Mouse (Mus musculus) left cerebral cortex, adult 6 months (tissue): ENCODE measurements around the gene Epyc. TPM values are rescaled to one million over a fixed set of nuclear protein-coding genes. Genes with fewer than 3 reads are reported as not detected.

Experiments used
- long read RNA-seq, 2 experiments: library from polyadenylated mRNA; unstranded; transcript quantifications; one replicate each; pipeline ENCODE4 v2.0.0; 2019 to 2020
- polyA plus RNA-seq: library from polyadenylated mRNA; unstranded; fragments of <200 nt; fragmentation: Nextera tagmentation; gene quantifications from 2 replicates; pipeline ENCODE4 v1.2.3, GENCODE M21; 2021

The Epyc gene
- 0.33 and 0.69 TPM in 2 replicates for polyA plus RNA-seq
- long read RNA-seq, experiment 1 = 0 reads
- long read RNA-seq, experiment 2 = 0 reads

DNA sequence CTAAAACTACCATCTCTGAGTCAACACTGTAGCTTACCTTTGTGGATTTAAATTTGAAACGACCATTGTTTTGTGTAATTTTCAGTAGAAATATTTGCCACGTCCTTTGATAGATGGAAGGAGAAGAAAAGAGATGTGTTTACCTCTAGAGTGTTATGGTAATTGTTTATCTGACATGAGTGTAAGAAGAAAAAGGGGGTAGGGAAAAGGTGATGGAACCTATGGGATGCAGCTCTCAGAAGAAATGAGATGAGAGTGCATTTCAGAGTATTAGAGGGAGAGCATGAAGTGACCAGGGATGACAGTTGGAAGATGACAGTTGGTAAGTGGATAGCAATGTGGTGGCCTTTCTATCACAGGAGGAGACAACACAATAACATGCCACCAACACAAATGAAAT, at the start of gene Epyc:
Epyc (plus strand) TSS at position 301 of the 400 bp plus-strand sequence.

DNA sequence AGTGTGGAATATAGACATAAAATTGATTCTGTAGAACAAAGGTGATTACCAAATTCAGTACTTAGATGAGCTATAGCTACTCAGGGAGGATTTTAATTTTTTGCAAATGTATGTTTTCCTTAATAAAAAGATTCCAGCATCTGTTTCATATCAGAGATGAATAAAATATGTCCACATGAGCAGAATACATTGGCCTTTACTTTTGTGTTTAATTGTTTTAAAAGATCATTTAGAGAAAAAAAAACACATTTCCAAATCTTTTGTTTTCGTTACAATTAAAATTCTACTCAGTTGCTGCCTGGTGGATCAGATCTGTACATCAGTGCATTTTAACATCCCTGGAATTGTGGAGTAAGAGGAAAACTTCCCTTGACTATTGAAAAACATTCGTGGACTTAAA, 37.3 kb upstream of the Epyc start, which contains the start of gene Kera:
Kera (plus strand) TSS at position 301 of the 400 bp plus-strand sequence.

DNA sequence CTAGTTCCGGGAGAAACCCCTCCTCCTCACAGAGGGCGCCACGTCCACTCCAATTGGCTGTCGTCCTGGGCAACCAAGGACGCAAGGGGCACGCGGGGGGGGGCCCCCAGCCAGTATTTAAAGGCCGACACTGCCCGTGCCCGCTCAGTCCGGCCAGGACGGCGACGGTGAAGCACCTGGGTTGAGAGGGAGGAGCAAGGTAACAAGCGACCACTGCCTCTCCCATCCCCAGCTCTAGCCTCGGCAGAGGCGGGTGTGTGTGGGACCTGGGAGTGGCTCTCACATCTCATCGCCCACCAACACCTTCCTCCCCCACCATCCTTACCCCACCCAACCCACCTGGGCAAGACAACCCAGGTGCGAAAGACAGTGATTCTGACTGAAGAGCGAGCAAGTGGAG, 49.0 kb downstream of the Epyc start, which contains the start of gene Ccer1:
Ccer1 (plus strand) TSS at position 147 of the 400 bp plus-strand sequence.

DNA sequence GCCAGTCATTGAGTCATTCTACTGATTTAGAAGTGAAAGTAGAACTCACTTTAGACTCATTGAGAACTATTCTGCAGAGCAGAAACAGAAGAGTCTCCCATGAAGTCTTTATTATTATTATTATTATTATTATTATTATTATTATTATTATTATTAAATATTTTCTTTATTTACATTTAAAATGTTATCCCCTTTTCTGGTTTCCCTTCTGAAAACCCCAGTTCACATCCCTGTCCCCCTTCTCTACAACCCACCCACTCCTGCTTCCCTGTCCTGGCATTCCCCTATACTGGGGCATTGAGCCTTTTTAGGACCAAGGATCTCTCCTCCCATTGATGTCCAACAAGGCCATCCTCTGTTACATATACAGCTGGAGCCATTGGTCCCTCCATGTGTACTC, 82.8 kb downstream of the Epyc start, which contains the start of gene C030005K15Rik:
C030005K15Rik (minus strand) TSS at position 101 of the 400 bp plus-strand sequence.

Other genes starting within 250 kb of the Epyc start
- gene Dcn, start 164.5 kb upstream of the Epyc start, polyA plus RNA-seq = 19.4 and 22.0 TPM in 2 replicates
- gene Lum, start 78.9 kb upstream of the Epyc start, polyA plus RNA-seq = 1.9 and 2.3 TPM in 2 replicates
- not detected in 2 replicates for gene Kera, start 37.2 kb upstream of the Epyc start, polyA plus RNA-seq
- gene Ccer1, start 49.0 kb downstream of the Epyc start, polyA plus RNA-seq = not detected in 2 replicates
- gene C030005K15Rik, start 82.7 kb downstream of the Epyc start, polyA plus RNA-seq = not detected in 2 replicates